Mouse (Mus musculus) heart, embryonic 14.5 days (tissue): ENCODE data around the gene Serpina9. TPM values are rescaled to one million over a fixed set of nuclear protein-coding genes. Genes with fewer than 3 reads are reported as not detected.
A peak's percentile ranks its signal among the peaks of the same experiment; 100 is the strongest.

ENCODE experiments used
- ATAC-seq: fragments of 200-750 bp; cut with Nextera tagmentation; 2 replicates; pipeline ENCODE4 v1.8.0; 2017; ENCODE audit warnings: low read depth, moderate TSS enrichment; ENCODE audit not compliant: insufficient number of reproducible peaks, insufficient read depth, low FRiP score
- H3K27ac ChIP-seq, 2 experiments: fragments of 200-500 bp in 1 of 2; fragments of 300-500 bp in 1 of 2; sonication (generic) in 1 of 2; replicated peaks in 1 of 2; 2 replicates each; pipeline ENCODE4 v1.5.1; 2012 to 2014; ENCODE audit warnings: low read depth in 2 of 2, low read length in 2 of 2, control low read depth in 1 of 2, mild to moderate bottlenecking in 1 of 2, mixed read lengths in 1 of 2; ENCODE audit not compliant: control insufficient read depth in 1 of 2, insufficient read depth in 1 of 2
- H3K27me3 ChIP-seq: fragments of 300-500 bp; sonication (generic); 2 replicates; pipeline ENCODE4 v1.6.1; 2014; ENCODE audit warnings: mild to moderate bottlenecking, low read length, control low read depth; ENCODE audit not compliant: control insufficient read depth, insufficient read depth
- H3K36me3 ChIP-seq: fragments of 300-500 bp; sonication (generic); 2 replicates; pipeline ENCODE4 v1.6.1; 2014; ENCODE audit warnings: mild to moderate bottlenecking, control low read depth, low read length, mixed read lengths; ENCODE audit not compliant: control insufficient read depth, insufficient read depth
- H3K4me1 ChIP-seq, 2 experiments: fragments of 200-500 bp in 1 of 2; fragments of 300-500 bp in 1 of 2; sonication (generic) in 1 of 2; 2 replicates each; pipeline ENCODE4 v1.6.1; 2012 to 2014; ENCODE audit warnings: low read length in 2 of 2, control low read depth in 1 of 2, mixed read lengths in 1 of 2; ENCODE audit not compliant: control insufficient read depth in 2 of 2, insufficient read depth in 2 of 2
- H3K4me2 ChIP-seq: fragments of 300-500 bp; sonication (generic); 2 replicates; pipeline ENCODE4 v1.6.1; 2014; ENCODE audit warnings: mild to moderate bottlenecking, low read length
- H3K4me3 ChIP-seq, 2 experiments: fragments of 200-500 bp in 1 of 2; fragments of 300-500 bp in 1 of 2; sonication (generic) in 1 of 2; 2 replicates each; pipeline ENCODE4 v1.5.1; 2012 to 2014; ENCODE audit warnings: low read length in 2 of 2, mild to moderate bottlenecking in 2 of 2, control low read depth in 1 of 2, low read depth in 1 of 2, moderate library complexity in 1 of 2; ENCODE audit not compliant: control insufficient read depth in 1 of 2, insufficient read depth in 1 of 2
- H3K9ac ChIP-seq: fragments of 300-500 bp; sonication (generic); 2 replicates; pipeline ENCODE4 v1.6.1; 2014; ENCODE audit warnings: mild to moderate bottlenecking, low read length
- H3K9me3 ChIP-seq: fragments of 300-500 bp; sonication (generic); 2 replicates; pipeline ENCODE4 v1.6.1; 2016; ENCODE audit warnings: low read length, control low read depth; ENCODE audit not compliant: control insufficient read depth
- WGBS: fragments of 180-500 bp; shearing (Covaris S2); extraction: QIAGEN DNeasy Blood & Tissue Kit; methylation state at CpG from one replicate; pipeline ENCODE4 v1.1.7; 2014; 5-methylcytosine and 5-hydroxymethylcytosine counted together
- polyA plus RNA-seq: library from polyadenylated mRNA; unstranded; fragments of >200 nt; fragmentation: Nextera tagmentation; extraction: Ambion mirVana; gene quantifications from 2 replicates; pipeline ENCODE4 v1.2.1, GENCODE M21; 2014

Gene Serpina9
- polyA plus RNA-seq, 1 experiment from 2014 or later, result 0.27 TPM

DNA sequence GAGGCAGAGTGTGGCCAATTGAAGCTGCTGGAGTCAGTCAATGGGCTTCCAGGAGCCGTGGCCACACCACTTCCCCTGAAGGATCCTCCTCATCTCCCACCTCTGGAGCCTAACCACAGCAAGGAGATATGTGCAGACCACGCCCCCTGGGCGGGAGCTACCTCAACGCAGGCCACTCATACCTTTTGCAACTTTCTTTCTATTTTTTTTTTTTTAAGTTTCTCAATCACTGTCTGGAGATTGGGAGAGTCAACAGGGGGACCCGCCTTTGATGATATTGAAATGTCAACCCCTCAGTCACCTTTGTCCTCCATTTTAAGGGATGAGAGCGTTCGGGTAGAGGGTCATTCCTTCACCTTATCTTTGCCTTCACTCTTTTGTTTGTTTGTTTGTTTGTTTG lies 30.8 kb upstream of the Serpina9 start, which contains the start of gene Serpina12:
Gene Serpina12, minus strand, starts transcription at position 101 of the 400 bp plus-strand sequence.
- no peak for ATAC-seq
- Histone ChIP-seq H3K4me1 (no peaks in the 10 kb centered on the region), H3K27me3 (no peaks in the 10 kb centered on the region), H3K9ac (no peak within 1 kb of the TSS), H3K9me3 (no peaks in the 10 kb centered on the region), H3K4me3 (no peak within 1 kb of the TSS), H3K4me2 (no peak within 1 kb of the TSS), H3K36me3 (no peaks in the 10 kb centered on the region), H3K27ac (no peak within 1 kb of the TSS)
- 82% methylated on average over 7 of the region's 7 CpGs for WGBS

- H3K9ac ChIP-seq, result no peak overlapping the region
- 75% methylated on average over 2 of the region's 2 CpGs for WGBS
- ATAC-seq, result no peak
- no peaks in the 10 kb centered on the region for H3K4me1 ChIP-seq
- H3K27me3 ChIP-seq, result no peaks in the 10 kb centered on the region
- no peaks in the 10 kb centered on the region for H3K9me3 ChIP-seq
- no peaks in the 10 kb centered on the region for H3K36me3 ChIP-seq
- no peak overlapping the region for H3K4me2 ChIP-seq
- H3K4me3 ChIP-seq, result no peak overlapping the region
- H3K27ac ChIP-seq, result no peak overlapping the region
These were observed 29.2 kb upstream of the Serpina9 start for GRCm38 (mm10) chr12:104042753-104043152.

DNA sequence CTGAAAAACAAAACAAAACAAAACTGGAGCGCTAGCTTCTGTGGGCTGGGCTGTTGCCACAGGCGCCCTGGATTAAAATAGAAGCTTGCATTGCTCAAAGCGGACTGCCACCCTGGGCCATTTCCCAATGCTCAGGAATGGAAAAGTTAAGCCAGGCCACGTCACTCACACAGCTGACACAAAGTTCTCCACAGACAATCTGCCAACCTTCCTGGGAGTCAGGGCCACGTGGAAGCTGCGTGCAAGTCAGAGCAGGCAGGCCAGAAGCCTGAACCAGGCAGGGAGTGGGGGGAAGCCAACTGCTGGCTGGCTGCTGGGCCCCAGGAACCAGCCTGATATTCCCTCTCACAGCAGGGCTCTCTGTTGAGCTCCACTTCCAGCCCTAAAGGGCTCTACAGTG lies 27.8 kb upstream of the Serpina9 start:
- H3K4me3 ChIP-seq, result no peak overlapping the region
- peak overlapping the region in 1 of 2 experiments; percentile 48; a peak in 2 of 4 replicates for H3K27ac ChIP-seq
- no peaks in the 10 kb centered on the region for H3K27me3 ChIP-seq
- H3K36me3 ChIP-seq, result no peaks in the 10 kb centered on the region
- no peak overlapping the region for H3K9ac ChIP-seq
- H3K9me3 ChIP-seq, result no peaks in the 10 kb centered on the region
- no peak overlapping the region for H3K4me2 ChIP-seq
- no peaks in the 10 kb centered on the region for H3K4me1 ChIP-seq
- WGBS, result 40% methylated on average over 6 of the region's 6 CpGs
- ATAC-seq, result no peak

GRCm38 (mm10) chr12:104038181-104038580 lies 24.6 kb upstream of the Serpina9 start:
- no peak for ATAC-seq
- Histone ChIP-seq H3K36me3 (no peaks in the 10 kb centered on the region), H3K9ac (no peak overlapping the region), H3K4me1 (no peaks in the 10 kb centered on the region), H3K9me3 (no peaks in the 10 kb centered on the region), H3K27ac (no peak overlapping the region), H3K27me3 (0 out of 2 replicates have a peak, but pooled peaks cover 4% of the 10 kb centered on the region), H3K4me2 (no peak overlapping the region), H3K4me3 (no peak overlapping the region)
- WGBS, result 78% methylated on average over 7 of the region's 7 CpGs

DNA sequence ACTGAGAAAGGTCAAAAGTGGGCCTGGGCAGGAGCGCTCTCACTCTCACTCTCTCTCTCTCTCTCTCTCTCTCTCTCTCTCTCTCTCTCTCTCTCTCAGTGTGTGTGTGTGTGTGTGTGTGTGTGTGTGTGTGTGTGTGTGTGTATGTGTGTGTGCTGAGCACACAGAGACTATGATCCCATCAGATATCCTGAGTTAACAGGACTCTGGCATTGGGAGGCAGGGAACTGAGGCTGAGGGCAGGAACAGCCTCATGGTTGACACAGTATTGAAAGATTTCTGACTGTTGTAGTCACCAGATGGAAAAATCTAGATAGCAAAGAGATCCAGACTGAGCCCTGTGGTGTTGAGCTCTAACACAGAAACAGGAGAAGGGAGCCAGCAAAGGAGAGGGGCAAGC lies 20.2 kb upstream of the Serpina9 start:
- Histone ChIP-seq H3K9ac (no peak overlapping the region), H3K4me3 (no peak overlapping the region), H3K9me3 (no peaks in the 10 kb centered on the region), H3K4me2 (no peak overlapping the region), H3K27me3 (0 out of 2 replicates have a peak, but pooled peaks cover 4% of the 10 kb centered on the region), H3K27ac (no peak overlapping the region), H3K36me3 (no peaks in the 10 kb centered on the region), H3K4me1 (no peaks in the 10 kb centered on the region)
- no peak for ATAC-seq
- no CpG with 5 or more reads among the region's 1 CpGs for WGBS

DNA sequence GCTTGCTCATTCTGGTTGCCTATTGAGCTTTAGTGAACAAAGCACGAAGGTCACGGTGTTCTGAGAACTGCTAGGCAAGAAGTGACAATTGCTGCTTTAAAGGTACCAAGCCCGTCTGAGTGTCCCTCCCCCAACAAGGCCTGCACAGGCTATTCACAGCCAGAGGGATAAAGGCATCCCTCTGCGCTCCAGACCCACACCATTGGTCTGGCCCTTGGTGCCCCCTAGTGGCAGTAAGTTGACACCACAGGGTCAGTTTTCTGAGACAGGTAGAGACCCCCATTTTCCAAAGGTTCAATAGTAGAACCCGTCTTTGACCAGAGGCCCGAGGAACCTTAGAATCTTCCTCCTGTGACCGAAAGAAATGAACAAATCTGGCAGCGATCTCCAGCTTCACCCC lies 16.4 kb upstream of the Serpina9 start:
- 36% methylated on average over 8 of the region's 8 CpGs for WGBS
- ATAC-seq, result no peak
- no peak overlapping the region for H3K27ac ChIP-seq
- no peaks in the 10 kb centered on the region for H3K9me3 ChIP-seq
- no peaks in the 10 kb centered on the region for H3K36me3 ChIP-seq
- H3K4me1 ChIP-seq, result no peaks in the 10 kb centered on the region
- 0 out of 2 replicates have a peak, but pooled peaks cover 1% of the 10 kb centered on the region for H3K27me3 ChIP-seq
- H3K9ac ChIP-seq, result no peak overlapping the region
- no peak overlapping the region for H3K4me3 ChIP-seq
- H3K4me2 ChIP-seq, result no peak overlapping the region

DNA sequence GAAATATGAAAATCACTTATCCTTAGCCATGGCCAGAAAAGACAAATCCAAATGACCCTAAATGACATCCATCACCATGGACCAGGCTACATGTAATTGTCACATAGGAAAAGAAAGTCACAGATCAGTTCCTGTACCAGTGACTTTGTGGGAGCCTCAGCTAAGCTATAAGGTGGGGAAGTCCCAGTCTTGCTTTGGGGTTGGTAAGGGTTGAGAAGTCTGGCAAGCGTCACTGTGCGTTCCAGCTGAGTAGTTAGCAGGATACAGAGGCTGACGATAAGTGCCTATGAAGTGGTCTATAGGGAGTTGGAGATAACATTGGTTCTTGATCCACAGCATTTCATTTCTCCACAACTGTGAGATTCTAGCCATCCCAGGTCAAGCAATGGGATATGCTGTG lies 1.7 kb upstream of the Serpina9 start:
- H3K4me3 ChIP-seq, result no peak overlapping the region
- ATAC-seq, result no peak
- 30% methylated on average over 3 of the region's 3 CpGs for WGBS

GRCm38 (mm10) chr12:104004689-104005088 lies 8.9 kb downstream of the Serpina9 start:
- WGBS, result 75% methylated on average over 5 of the region's 5 CpGs
- H3K27ac ChIP-seq, result no peak overlapping the region
- H3K9ac ChIP-seq, result no peak overlapping the region

More for the DNA sequence above, 1.7 kb upstream of the Serpina9 start:
- peaks cover 0 to 2% of the 10 kb centered on the region in 2 experiments; a peak in 1 of 4 replicates for H3K4me1 ChIP-seq
- no peak overlapping the region for H3K27ac ChIP-seq
- H3K9me3 ChIP-seq, result 0 out of 2 replicates have a peak, but pooled peaks cover 2% of the 10 kb centered on the region
- peaks cover 7% of the 10 kb centered on the region for H3K27me3 ChIP-seq
- no peak overlapping the region for H3K4me2 ChIP-seq
- H3K9ac ChIP-seq, result no peak overlapping the region
- no peaks in the 10 kb centered on the region for H3K36me3 ChIP-seq

More at GRCm38 (mm10) chr12:104004689-104005088, 8.9 kb downstream of the Serpina9 start:
- H3K4me2 ChIP-seq, result no peak overlapping the region
- H3K4me1 ChIP-seq, result peaks cover 3 to 7% of the 10 kb centered on the region in 2 experiments
- peaks cover 5% of the 10 kb centered on the region for H3K27me3 ChIP-seq
- no peak for ATAC-seq
- no peaks in the 10 kb centered on the region for H3K9me3 ChIP-seq
- no peaks in the 10 kb centered on the region for H3K36me3 ChIP-seq
- H3K4me3 ChIP-seq, result no peak overlapping the region
